ENCODE assay signal across 13 mouse cellular contexts in genomic region chr5:31636636-31637253, GRCm38 (mm10). TPM values are rescaled to one million over a fixed set of nuclear protein-coding genes. Genes with fewer than 3 reads are reported as not detected.
DNase-seq lines count a peak whose midpoint lies in the region; ATAC-seq lines count a peak whose summit lies in the region.
"Had no signal": no experiment of that assay in that cellular context is flagged by ENCODE, and none has a peak within 500 bp of the region (broad histone marks: within the 10 kb centered on the region; RNA-seq: fewer than 3 reads in every experiment).

No protein-coding gene starts in this region.

- H3K27me3 ChIP-seq in heart, embryonic 12.5 days (replicated peaks) = no peaks in the 10 kb centered on the region
- no peaks in the 10 kb centered on the region for H3K27me3 ChIP-seq in hindbrain, embryonic 16.5 days (replicated peaks; ENCODE audit: control insufficient read depth, insufficient read depth, low read length)

- H3K9ac ChIP-seq in heart, embryonic 12.5 days = no peak overlapping the region
- H3K9ac ChIP-seq in hindbrain, embryonic 16.5 days (ENCODE audit: low read depth, low read length) = no peak overlapping the region

- WGBS in heart, embryonic 12.5 days = 37% methylated on average over 9 of the region's 9 CpGs
- WGBS in hindbrain, embryonic 16.5 days = 50% methylated on average over 9 of the region's 9 CpGs

- no peak for DNase-seq in heart, adult 8-10 months (ENCODE audit: low spot score)
- DNase-seq in A20 (ENCODE audit: low read depth, low spot score) = peak; percentile 41
- no peak for DNase-seq in kidney, adult 9 months
- no peak for DNase-seq in frontal cortex, postnatal 14 days (ENCODE audit: low spot score in 2 of 2)
- DNase-seq: cerebellum, adult 2 months; right cerebral cortex, adult 18-20 months; thymus, adult 18-20 months had no signal

- H3K4me1 ChIP-seq in heart, embryonic 12.5 days (replicated peaks) = peaks cover 16% of the 10 kb centered on the region
- no peaks in the 10 kb centered on the region for H3K4me1 ChIP-seq in hindbrain, embryonic 16.5 days (ENCODE audit: control insufficient read depth, insufficient read depth, low read depth, low read length)

- H3K27ac ChIP-seq in heart, embryonic 12.5 days (ENCODE audit: poor library complexity, severe bottlenecking) = peak overlapping the region; percentile 46
- H3K27ac ChIP-seq in hindbrain, embryonic 16.5 days (ENCODE audit: low read depth, low read length) = no peak overlapping the region
- H3K27ac ChIP-seq: heart, adult 2 months; kidney, postnatal 0 days had no signal

- no peaks in the 10 kb centered on the region for H3K9me3 ChIP-seq in heart, embryonic 12.5 days (replicated peaks)
- H3K9me3 ChIP-seq in hindbrain, embryonic 16.5 days (ENCODE audit: control insufficient read depth, low read length) = no peaks in the 10 kb centered on the region

- H3K36me3 ChIP-seq in heart, embryonic 12.5 days = no peaks in the 10 kb centered on the region
- H3K36me3 ChIP-seq in hindbrain, embryonic 16.5 days (ENCODE audit: control insufficient read depth, insufficient read depth, low read length) = no peaks in the 10 kb centered on the region

- H3K4me3 ChIP-seq in heart, embryonic 12.5 days = no peak overlapping the region
- H3K4me3 ChIP-seq in hindbrain, embryonic 16.5 days (ENCODE audit: low read length) = no peak overlapping the region
- H3K4me3 ChIP-seq: heart, adult 2 months had no signal

- no peak overlapping the region for H3K4me2 ChIP-seq in heart, embryonic 12.5 days
- no peak overlapping the region for H3K4me2 ChIP-seq in hindbrain, embryonic 16.5 days (ENCODE audit: low read length)

- ATAC-seq in heart, embryonic 12.5 days (ENCODE audit: insufficient number of reproducible peaks, low FRiP score) = no peak
- ATAC-seq in hematopoietic stem cell, adult 5-6 weeks (replicated peaks in 1 of 2; ENCODE audit: insufficient read depth in 1 of 2, low FRiP score in 2 of 2, low TSS enrichment in 1 of 2, low read depth in 1 of 2, poor library complexity in 2 of 2, severe bottlenecking in 2 of 2) = peak; percentile 25 to 38; a peak in 2 of 4 replicates
- peak; percentile 71 for ATAC-seq in megakaryocyte-erythroid progenitor cell, adult 5-6 weeks (replicated peaks; ENCODE audit: low FRiP score, low TSS enrichment, poor library complexity, severe bottlenecking)
- no peak for ATAC-seq in hindbrain, embryonic 16.5 days

RNA-seq across cellular contexts. Expression of gene Mrpl33, which starts 40.0 kb away (rescaled TPM):
- polyA plus RNA-seq in heart, embryonic 12.5 days (2016; fragmentation: Nextera tagmentation; extraction: Ambion mirVana) = 372 TPM in 2 replicates
- total RNA-seq in heart, adult 8-10 months (2022) = 100 to 1,000 TPM; 306 to 352 (median 322) TPM
- 92.9 and 149 TPM in 2 replicates for total RNA-seq in hematopoietic stem cell, adult 5-6 weeks (2017)
- total RNA-seq in megakaryocyte-erythroid progenitor cell, adult 5-6 weeks (2014; fragmentation: Nextera tagmentation) = 290 and 320 TPM in 2 replicates
- total RNA-seq in megakaryocyte-erythroid progenitor cell, adult 5-6 weeks (2017) = 93.4 and 153 TPM in 2 replicates
- polyA plus RNA-seq in hindbrain, embryonic 16.5 days (2015; fragmentation: Nextera tagmentation; extraction: Ambion mirVana) = 197 and 215 TPM in 2 replicates

Comparison
In these comparisons a context has a peak if more than half of its experiments do, and no peak if none do; other contexts are left out.
1. ATAC-seq: peak in hematopoietic stem cell, adult 5-6 weeks (2 of 2) and megakaryocyte-erythroid progenitor cell, adult 5-6 weeks (single experiment); none in heart, embryonic 12.5 days (single experiment) and hindbrain, embryonic 16.5 days (single experiment).